Mouse (Mus musculus) kidney, postnatal 0 days (tissue): ENCODE measurements at regions not wholly inside any gene's neighbourhood (a gene's known extent, or its start where the extent isn't known, plus 50 kb on each side); places are given as distances from the start of the nearest gene placed in this dataset.

Experiments used
- ATAC-seq: fragments of 200-750 bp; cut with Nextera tagmentation; replicated peaks from 2 replicates; pipeline ENCODE4 v1.8.0; 2017; ENCODE audit warnings: low read depth, moderate number of reproducible peaks, moderate TSS enrichment, moderate library complexity; ENCODE audit not compliant: low FRiP score
- DNase-seq: peaks from one replicate; pipeline ENCODE4 v3.0.0-alpha.2; 2016; ENCODE audit warnings: low spot score
- H3K27ac ChIP-seq: fragments of 300-500 bp; sonication (generic); 2 replicates; pipeline ENCODE4 v1.5.1; 2014; ENCODE audit warnings: mild to moderate bottlenecking
- H3K27me3 ChIP-seq: fragments of 300-500 bp; sonication (generic); 2 replicates; pipeline ENCODE4 v1.6.1; 2014; ENCODE audit warnings: low read length, mixed read lengths; ENCODE audit not compliant: insufficient read depth
- H3K36me3 ChIP-seq: fragments of 300-500 bp; sonication (generic); 2 replicates; pipeline ENCODE4 v1.6.1; 2014; ENCODE audit warnings: low read length, mixed read lengths; ENCODE audit not compliant: insufficient read depth
- H3K4me1 ChIP-seq: fragments of 300-500 bp; sonication (generic); replicated peaks from 2 replicates; pipeline ENCODE4 v1.6.1; 2014; ENCODE audit warnings: antibody characterized with exemption, low read length, mixed read lengths; ENCODE audit not compliant: insufficient read depth
- H3K4me2 ChIP-seq: fragments of 300-500 bp; sonication (generic); 2 replicates; pipeline ENCODE4 v1.6.1; 2014; ENCODE audit warnings: mild to moderate bottlenecking, low read length, moderate library complexity, mixed read lengths
- H3K4me3 ChIP-seq: fragments of 300-500 bp; sonication (generic); replicated peaks from 2 replicates; pipeline ENCODE4 v1.5.1; 2014; ENCODE audit warnings: low read depth, low read length
- H3K9ac ChIP-seq: fragments of 300-500 bp; sonication (generic); 2 replicates; pipeline ENCODE4 v1.6.1; 2014; ENCODE audit warnings: low read depth, low read length
- H3K9me3 ChIP-seq: fragments of 300-500 bp; sonication (generic); replicated peaks from 2 replicates; pipeline ENCODE4 v1.6.1; 2016; ENCODE audit warnings: low read length, inconsistent platforms, mixed read lengths
- CTCF ChIP-seq: IDR thresholded peaks from 2 replicates; pipeline ENCODE4 v1.5.1; 2016; ENCODE audit warnings: antibody characterized with exemption, low read depth, mild to moderate bottlenecking, moderate library complexity
- WGBS: fragments of 180-500 bp; shearing (Covaris S2); extraction: QIAGEN DNeasy Blood & Tissue Kit; methylation state at CpG from one replicate; pipeline ENCODE4 v1.1.7; 2014; 5-methylcytosine and 5-hydroxymethylcytosine counted together

DNA sequence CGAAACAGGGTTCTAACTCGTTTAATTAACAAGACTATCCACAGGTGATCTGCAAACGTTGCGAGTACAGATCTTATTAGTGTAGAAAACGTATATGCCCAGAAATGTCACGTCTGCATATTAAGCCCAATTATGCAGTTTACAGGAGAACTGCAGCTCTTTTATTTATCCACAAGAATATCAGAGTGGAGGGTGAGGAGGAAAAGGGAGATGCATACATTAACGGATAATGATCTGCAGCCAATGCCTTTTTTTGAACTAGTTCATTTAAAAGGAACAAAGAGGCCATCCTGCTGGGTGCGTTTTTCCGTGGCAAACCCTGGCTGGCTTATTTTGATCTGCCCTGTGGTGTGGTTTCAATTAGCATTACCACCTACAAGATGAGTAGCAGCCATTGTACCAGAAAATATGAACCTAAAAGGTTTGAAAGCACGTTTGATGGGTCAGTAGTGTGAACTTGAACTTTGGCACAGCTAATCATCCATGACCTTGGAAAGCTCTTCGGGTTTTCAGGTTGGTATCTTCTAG is 511.1 kb downstream of the Nyap2 start:
- Histone ChIP-seq H3K27ac (no peak overlapping the region), H3K36me3 (no peaks in the 10 kb centered on the region), H3K9ac (no peak overlapping the region), H3K9me3 (no peaks in the 10 kb centered on the region), H3K4me1 (no peaks in the 10 kb centered on the region), H3K4me2 (no peak overlapping the region), H3K27me3 (no peaks in the 10 kb centered on the region), H3K4me3 (no peak overlapping the region)
- WGBS: 68% methylated on average over 11 of the region's 11 CpGs
- ATAC-seq: no peak
- TF ChIP-seq CTCF: no peak
- no peak for DNase-seq

DNA sequence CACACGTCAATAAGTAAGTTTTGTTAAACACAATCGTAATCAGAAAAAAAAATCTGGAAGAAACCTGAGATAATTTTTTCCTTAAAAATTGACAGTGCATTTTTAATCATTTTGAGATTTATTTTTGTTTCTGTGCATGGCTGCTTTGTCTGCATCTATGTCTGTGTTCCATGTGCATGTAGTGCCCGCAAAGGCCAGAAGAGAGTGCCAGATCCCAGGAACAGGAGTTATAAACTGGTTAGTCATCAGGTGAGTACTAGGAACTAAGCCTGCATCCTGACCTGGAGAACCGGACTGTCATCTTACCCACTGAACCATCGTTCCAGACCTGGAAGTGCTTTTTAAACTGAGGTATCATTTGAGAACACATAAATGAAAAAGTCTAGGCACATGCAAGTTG is 514.9 kb downstream of the Nyap2 start:
- no peaks in the 10 kb centered on the region for H3K4me1 ChIP-seq
- H3K4me3 ChIP-seq: no peak overlapping the region
- no peaks in the 10 kb centered on the region for H3K9me3 ChIP-seq
- 88% methylated on average over 5 of the region's 5 CpGs for WGBS
- DNase-seq (peak; percentile 18), ATAC-seq (no peak)
- H3K27me3 ChIP-seq: no peaks in the 10 kb centered on the region
- H3K36me3 ChIP-seq: no peaks in the 10 kb centered on the region
- H3K9ac ChIP-seq: no peak overlapping the region
- H3K27ac ChIP-seq: no peak overlapping the region
- no peak overlapping the region for H3K4me2 ChIP-seq
- peak; percentile 56 for TF ChIP-seq CTCF

DNA sequence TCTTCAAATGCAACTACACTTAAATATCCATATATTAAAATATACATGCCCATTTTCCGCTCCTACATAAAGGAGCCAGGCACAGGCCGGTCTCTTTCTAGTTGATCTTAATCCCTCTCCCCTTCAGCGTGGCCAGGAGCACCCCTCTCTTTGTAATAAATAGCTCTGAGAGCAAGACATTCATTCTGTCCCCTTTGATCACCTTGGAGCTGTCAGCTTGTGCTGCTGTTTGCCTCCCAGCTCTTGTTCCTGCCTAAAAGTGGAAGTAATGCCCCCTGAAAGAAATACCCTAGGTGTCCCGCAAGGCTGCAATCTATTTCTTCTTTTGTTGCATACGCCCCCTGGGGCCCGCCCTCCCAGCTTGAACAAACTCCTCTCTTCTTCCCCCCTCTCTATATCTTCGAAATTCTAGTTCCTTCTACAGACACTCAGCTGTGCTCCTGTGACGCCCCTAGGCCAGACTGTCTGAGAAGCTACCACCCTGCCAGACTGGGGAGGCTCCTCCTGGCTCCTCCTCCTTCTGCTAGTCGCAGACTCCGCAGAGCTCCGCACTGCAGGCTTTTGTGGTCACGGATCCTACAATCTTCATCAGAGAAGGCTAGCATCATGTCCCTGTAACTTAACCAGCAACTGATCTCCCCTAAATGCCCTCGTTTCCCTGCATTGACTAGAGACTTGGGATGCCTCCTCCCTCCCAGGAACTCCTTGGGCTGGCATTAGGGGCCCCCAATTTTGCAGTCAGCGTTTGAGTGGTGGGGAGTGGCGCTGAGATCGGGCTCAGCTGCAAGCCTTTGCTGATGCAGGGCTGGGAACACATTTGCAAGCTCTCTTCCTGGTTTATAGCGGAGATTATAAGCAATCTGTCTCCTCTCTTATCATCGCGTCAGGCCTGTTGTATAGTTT is 516.8 kb downstream of the Nyap2 start:
- peak; percentile 82 for DNase-seq
- no peak for TF ChIP-seq CTCF
- Histone ChIP-seq H3K9ac (peak overlapping the region; percentile 39; the same call in 1 of the 2 replicates), H3K27ac (no peak overlapping the region), H3K4me1 (no peaks in the 10 kb centered on the region), H3K27me3 (no peaks in the 10 kb centered on the region), H3K4me3 (peak overlapping the region; percentile 32), H3K36me3 (no peaks in the 10 kb centered on the region), H3K9me3 (no peaks in the 10 kb centered on the region), H3K4me2 (peak overlapping the region; percentile 71)
- ATAC-seq: peak; percentile 89
- 8% methylated on average over 19 of the region's 19 CpGs for WGBS

DNA sequence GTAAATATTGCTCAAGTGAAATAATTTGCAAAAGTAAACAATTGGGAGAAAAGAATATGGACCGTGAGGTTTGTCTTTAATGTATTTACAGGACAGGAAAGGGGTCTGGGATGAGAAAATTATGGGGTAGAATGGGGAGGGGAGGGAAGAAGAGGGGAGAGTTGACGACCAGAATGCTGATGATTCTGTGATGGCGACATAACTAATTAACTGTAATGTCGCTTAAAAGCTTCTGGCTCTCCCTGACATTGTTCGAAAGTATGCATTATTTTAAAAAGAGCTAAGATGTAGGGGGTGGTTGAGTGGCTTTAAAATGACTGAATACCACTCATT is 517.4 kb downstream of the Nyap2 start:
- H3K4me1 ChIP-seq: no peaks in the 10 kb centered on the region
- H3K36me3 ChIP-seq: no peaks in the 10 kb centered on the region
- no peak overlapping the region for H3K9ac ChIP-seq
- peak overlapping the region; percentile 32; the same call in 1 of the 2 replicates for H3K4me3 ChIP-seq
- DNase-seq (no peak), ATAC-seq (no peak)
- 13% methylated on average over 5 of the region's 5 CpGs for WGBS
- H3K27me3 ChIP-seq: no peaks in the 10 kb centered on the region
- no peak for TF ChIP-seq CTCF
- peak overlapping the region; percentile 71 for H3K4me2 ChIP-seq
- H3K27ac ChIP-seq: no peak overlapping the region
- no peaks in the 10 kb centered on the region for H3K9me3 ChIP-seq

DNA sequence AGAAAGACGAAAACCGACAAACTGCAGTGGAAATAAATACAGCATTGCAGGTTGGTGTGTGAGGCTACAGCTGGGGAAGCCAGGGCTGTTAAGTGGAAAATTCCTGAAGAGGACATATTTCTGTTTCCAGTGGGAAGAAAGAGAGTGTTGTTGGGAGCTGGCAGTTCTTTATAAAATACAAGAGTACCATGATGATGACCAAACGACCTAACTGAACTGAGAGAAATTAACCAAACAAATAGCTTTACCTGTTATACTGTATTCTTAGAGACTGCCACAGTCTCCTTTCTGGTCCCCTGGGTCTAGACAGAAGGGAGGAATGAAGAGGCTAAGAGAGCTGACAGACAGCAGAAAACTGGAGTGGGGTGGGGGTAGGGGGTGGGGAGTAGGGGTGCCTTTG is 517.9 kb downstream of the Nyap2 start:
- Histone ChIP-seq H3K4me1 (no peaks in the 10 kb centered on the region), H3K9me3 (no peaks in the 10 kb centered on the region)
- peak; percentile 15 for DNase-seq

DNA sequence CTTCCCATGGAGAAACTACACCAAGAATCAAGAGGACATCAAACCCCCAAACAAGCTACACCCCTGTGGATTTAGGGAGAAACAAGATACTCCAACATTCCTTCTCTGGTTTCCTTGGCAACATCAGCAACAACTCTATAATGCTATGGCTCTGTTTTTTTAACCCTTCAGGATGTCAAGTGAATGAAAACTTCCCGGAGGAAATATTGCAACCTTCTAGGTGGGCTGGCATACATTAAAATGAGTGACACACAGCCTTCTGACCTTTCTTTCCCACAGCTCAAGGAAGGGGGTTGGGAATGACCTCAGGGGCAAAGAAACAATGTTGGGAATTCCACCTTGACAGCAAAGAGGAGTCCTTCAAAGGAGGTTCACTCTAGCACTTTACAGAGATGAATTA is 532.0 kb downstream of the Nyap2 start:
- no peak overlapping the region for H3K9ac ChIP-seq
- no peaks in the 10 kb centered on the region for H3K9me3 ChIP-seq
- TF ChIP-seq CTCF: no peak
- no peak overlapping the region for H3K4me3 ChIP-seq
- no peak overlapping the region for H3K4me2 ChIP-seq
- H3K36me3 ChIP-seq: no peaks in the 10 kb centered on the region
- H3K27me3 ChIP-seq: no peaks in the 10 kb centered on the region
- no peak overlapping the region for H3K27ac ChIP-seq
- WGBS: 3% methylated on average over 1 of the region's 1 CpGs
- DNase-seq (peak; percentile 86), ATAC-seq (peak; percentile 43)
- H3K4me1 ChIP-seq: no peaks in the 10 kb centered on the region

More for the DNA sequence above, 517.9 kb downstream of the Nyap2 start:
- ATAC-seq: no peak
- Histone ChIP-seq H3K27me3 (no peaks in the 10 kb centered on the region), H3K4me3 (no peak overlapping the region), H3K9ac (no peak overlapping the region), H3K4me2 (no peak overlapping the region), H3K36me3 (no peaks in the 10 kb centered on the region), H3K27ac (no peak overlapping the region)
- WGBS: 45% methylated on average over 3 of the region's 3 CpGs
- no peak for TF ChIP-seq CTCF
